Mouse (Mus musculus): ENCODE measurements around the gene Gpa33.

- no peak for TF ChIP-seq CTCF (IDR thresholded peaks at IDR 0.05; ENCODE audit: low read depth)
- TF ChIP-seq EP300 (IDR thresholded peaks at IDR 0.05; ENCODE audit: low read depth) = no peak
These were observed 40.3 kb upstream of the Gpa33 start for GRCm38 (mm10) chr1:166089739-166090138.
